Mouse (Mus musculus): ENCODE measurements at regions not wholly inside any gene's neighbourhood (a gene's known extent, or its start where the extent isn't known, plus 50 kb on each side); places are given as distances from the start of the nearest gene placed in this dataset.

GRCm38 (mm10) chr12:39931251-39931650 lies 106.6 kb downstream of the Arl4a start:
- TF ChIP-seq EP300 (IDR thresholded peaks at IDR 0.05; ENCODE audit: low read depth), result no peak
- no peak for TF ChIP-seq CTCF (IDR thresholded peaks at IDR 0.05; ENCODE audit: low read depth)

All from heart, postnatal 0 days (tissue).